In genomic region chrX:107217577-107218090, GRCm38 (mm10) we compare ENCODE assay signal across 18 mouse cellular contexts. TPM values are rescaled to one million over a fixed set of nuclear protein-coding genes. Genes with fewer than 3 reads are reported as not detected.
"Had no signal": no experiment of that assay in that cellular context is flagged by ENCODE, and none has a peak within 500 bp of the region (broad histone marks: within the 10 kb centered on the region; RNA-seq: fewer than 3 reads in every experiment).

No protein-coding gene starts in this region.

- H3K9me3 ChIP-seq: limb, embryonic 10.5 days; midbrain, embryonic 10.5 days; neural tube, embryonic 13.5 days had no signal

- H3K4me3 ChIP-seq: limb, embryonic 10.5 days; midbrain, embryonic 10.5 days; neural tube, embryonic 13.5 days had no signal

- H3K4me2 ChIP-seq: liver, embryonic 11.5 days; lung, embryonic 14.5 days; neural tube, embryonic 13.5 days had no signal

- H3K27ac ChIP-seq: kidney, postnatal 0 days; limb, embryonic 10.5 days; midbrain, embryonic 10.5 days; neural tube, embryonic 13.5 days; stomach, postnatal 0 days had no signal

- DNase-seq: kidney, adult 9 months; lung, embryonic 14.5 days; lung, postnatal 10 days; lung, postnatal 4 days; midbrain, embryonic 14.5 days; right cerebral cortex, postnatal 25 days; thymus, adult 18-20 months; thymus, postnatal 14 days had no signal

- H3K36me3 ChIP-seq: limb, embryonic 10.5 days; midbrain, embryonic 10.5 days; neural tube, embryonic 13.5 days had no signal

- H3K27me3 ChIP-seq: neural tube, embryonic 13.5 days had no signal

- H3K9ac ChIP-seq: lung, embryonic 14.5 days; neural tube, embryonic 13.5 days had no signal

- H3K4me1 ChIP-seq: limb, embryonic 10.5 days; midbrain, embryonic 10.5 days; neural tube, embryonic 13.5 days had no signal

RNA-seq across cellular contexts. Expression of gene Gpr174, which starts 38.0 kb away (rescaled TPM):
- total RNA-seq: layer of hippocampus, adult 8-10 months; layer of hippocampus, postnatal 14 days; left cerebral cortex, adult 18-20 months; left cerebral cortex, postnatal 10 days had no signal
- polyA plus RNA-seq: kidney, postnatal 0 days; limb, embryonic 10.5 days; lung, embryonic 14.5 days; midbrain, embryonic 10.5 days; neural tube, embryonic 13.5 days had no signal
